ENCODE assay signal across 36 mouse cellular contexts in the genomic region with DNA sequence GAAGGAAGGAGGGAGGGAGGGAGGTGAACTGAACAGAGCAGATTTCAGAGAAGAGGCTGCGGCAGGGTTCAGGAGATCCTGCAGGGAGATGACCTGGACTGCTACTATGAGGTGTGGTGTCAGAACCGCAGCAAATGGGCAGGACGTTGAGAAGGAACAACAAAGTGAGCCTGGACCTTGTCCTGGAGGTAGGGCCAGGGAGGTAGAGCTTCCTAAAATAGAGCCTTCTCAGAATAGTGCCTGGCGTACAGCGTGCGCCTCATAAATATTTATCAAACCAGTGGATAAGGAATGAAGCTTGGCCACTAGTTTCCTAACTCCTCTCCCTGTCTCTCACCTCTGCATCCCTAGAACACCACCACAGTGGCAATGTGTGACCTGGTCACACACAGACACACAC. TPM values are rescaled to one million over a fixed set of nuclear protein-coding genes. Genes with fewer than 3 reads are reported as not detected.
DNase-seq lines count a peak whose midpoint lies in the region; ATAC-seq and TF ChIP-seq lines count a peak whose summit lies in the region.
"Had no signal": no experiment of that assay in that cellular context is flagged by ENCODE, and none has a peak within 500 bp of the region (broad histone marks: within the 10 kb centered on the region; RNA-seq: fewer than 3 reads in every experiment).

No protein-coding gene starts in this region.

- no peaks in the 10 kb centered on the region for H3K27me3 ChIP-seq in kidney, adult 2 months (replicated peaks; ENCODE audit: control insufficient read depth, insufficient read depth, low read length)
- H3K27me3 ChIP-seq in liver, postnatal 0 days (ENCODE audit: insufficient read depth, low read length): no peaks in the 10 kb centered on the region
- H3K27me3 ChIP-seq: hindbrain, embryonic 15.5 days; limb, embryonic 15.5 days; Patski had no signal

- peak; percentile 13; the same call in 1 of the 2 replicates for ATAC-seq in liver, postnatal 0 days
- ATAC-seq: forebrain, embryonic 14.5 days; inflammation-experienced regulatory T-cells, adult 6 months; midbrain, embryonic 16.5 days; Patski had no signal

- H3K4me2 ChIP-seq in liver, postnatal 0 days (ENCODE audit: low read depth, low read length): no peak overlapping the region
- H3K4me2 ChIP-seq: hindbrain, embryonic 15.5 days; limb, embryonic 15.5 days; midbrain, embryonic 11.5 days had no signal

- DNase-seq in heart, adult 11 months: peak; percentile 92
- DNase-seq in heart, postnatal 14 days: no peak
- peak; percentile 67 for DNase-seq in kidney, adult 2 months
- DNase-seq in kidney, postnatal 25 days: no peak
- no peak for DNase-seq in liver, postnatal 0 days
- DNase-seq in liver: no peak
- DNase-seq in frontal cortex, postnatal 36 days (ENCODE audit: low spot score in 2 of 2): no peak
- DNase-seq: adrenal gland, postnatal 14 days; cerebellum, adult 11 months; cerebellum, adult 9-10 months; cerebellum, postnatal 36 days; kidney, postnatal 4 days; layer of hippocampus, postnatal 36 days; lung, postnatal 36 days; right cerebral cortex, postnatal 25 days; spleen, adult 18-20 months; thymus, adult 2 months; thymus, postnatal 36 days had no signal

- TF ChIP-seq EP300 in liver, postnatal 0 days (IDR thresholded peaks at IDR 0.05; ENCODE audit: low read depth): no peak

- TF ChIP-seq POLR2A in kidney, adult 2 months (IDR thresholded peaks at IDR 0.05; ENCODE audit: low read depth, low read length): no peak

- no peaks in the 10 kb centered on the region for H3K36me3 ChIP-seq in kidney, adult 2 months (ENCODE audit: control insufficient read depth, insufficient read depth, low read length)
- no peaks in the 10 kb centered on the region for H3K36me3 ChIP-seq in liver, postnatal 0 days (replicated peaks; ENCODE audit: insufficient read depth, low read length)
- H3K36me3 ChIP-seq: heart, embryonic 10.5 days; hindbrain, embryonic 10.5 days; hindbrain, embryonic 15.5 days; limb, embryonic 10.5 days; limb, embryonic 15.5 days had no signal

- H3K4me1 ChIP-seq in kidney, adult 2 months (ENCODE audit: control insufficient read depth, insufficient read depth, low read length): no peaks in the 10 kb centered on the region
- H3K4me1 ChIP-seq in liver, postnatal 0 days (ENCODE audit: insufficient read depth): peaks cover 6% of the 10 kb centered on the region
- H3K4me1 ChIP-seq: hindbrain, embryonic 15.5 days had no signal

- H3K9me3 ChIP-seq in liver, postnatal 0 days (ENCODE audit: low read length): no peaks in the 10 kb centered on the region
- H3K9me3 ChIP-seq: heart, embryonic 10.5 days; hindbrain, embryonic 10.5 days; hindbrain, embryonic 15.5 days; limb, embryonic 10.5 days; limb, embryonic 15.5 days had no signal

- H3K27ac ChIP-seq in kidney, adult 2 months (ENCODE audit: insufficient read depth, low read depth, low read length): no peak overlapping the region
- H3K27ac ChIP-seq in liver, postnatal 0 days (ENCODE audit: low read depth): no peak overlapping the region
- H3K27ac ChIP-seq: heart, embryonic 10.5 days; hindbrain, embryonic 10.5 days; hindbrain, embryonic 15.5 days; limb, embryonic 10.5 days; limb, embryonic 15.5 days had no signal

- no peak overlapping the region for H3K9ac ChIP-seq in liver, postnatal 0 days (replicated peaks)
- H3K9ac ChIP-seq: hindbrain, embryonic 15.5 days; limb, embryonic 15.5 days had no signal

- intact Hi-C loops in heart, postnatal 14 days (cut with DNase I): loop anchor here (2.0 to 5.0 kb wide), 2 partner anchors 35 to 99 kb away; no protein-coding TSS in a partner anchor

- TF ChIP-seq CTCF in kidney, adult 2 months (conservative IDR thresholded peaks at IDR 0.05; ENCODE audit: insufficient read depth, insufficient read length, low read depth, low read length): no peak
- no peak for TF ChIP-seq CTCF in liver, postnatal 0 days (IDR thresholded peaks at IDR 0.05; ENCODE audit: low read depth)

- no peak overlapping the region for H3K4me3 ChIP-seq in kidney, adult 2 months (ENCODE audit: insufficient read depth, low read depth, low read length)
- no peak overlapping the region for H3K4me3 ChIP-seq in liver, postnatal 0 days (ENCODE audit: low read depth, low read length)
- H3K4me3 ChIP-seq: heart, embryonic 10.5 days; hindbrain, embryonic 10.5 days; hindbrain, embryonic 15.5 days; limb, embryonic 10.5 days; limb, embryonic 15.5 days had no signal

- 46% methylated on average over 6 of the region's 6 CpGs for WGBS in kidney, adult 2 months
- 63% methylated on average over 6 of the region's 6 CpGs for WGBS in liver, postnatal 0 days (ENCODE audit: insufficient replicate concordance)

RNA-seq across cellular contexts. Expression of a gene that starts 19.4 kb away (rescaled TPM):
- total RNA-seq in heart, postnatal 14 days (2021): not detected
- 0.72 TPM in 2 replicates for polyA plus RNA-seq in kidney, adult 2 months (2012; rRNA removed)
- polyA plus RNA-seq in liver, postnatal 0 days (2015; fragmentation: Nextera tagmentation; extraction: Ambion mirVana): not detected in 2 replicates
- total RNA-seq: adrenal gland, postnatal 14 days; gastrocnemius, adult 8-10 months; layer of hippocampus, adult 8-10 months; layer of hippocampus, postnatal 36 days; megakaryocyte, adult 5-6 weeks; neutrophil, adult 5-6 weeks had no signal
- polyA plus RNA-seq: embryonic facial prominence, embryonic 11.5 days; forebrain, embryonic 14.5 days; frontal cortex, adult 2 months; heart, embryonic 10.5 days; heart, postnatal 0 days; hindbrain, embryonic 10.5 days; hindbrain, embryonic 15.5 days; inflammation-experienced regulatory T-cells, adult 6 months; limb, embryonic 10.5 days; limb, embryonic 15.5 days; lung, embryonic 16.5 days; midbrain, embryonic 11.5 days; midbrain, embryonic 16.5 days; Patski had no signal

RNA-seq across cellular contexts. Expression of a gene that starts 38.0 kb away (rescaled TPM):
- total RNA-seq in heart, postnatal 14 days (2021): 10 to 100 TPM; 44.6 to 47.6 TPM
- polyA plus RNA-seq in kidney, adult 2 months (2012; rRNA removed): 172 and 198 TPM in 2 replicates
- polyA plus RNA-seq in liver, postnatal 0 days (2015; fragmentation: Nextera tagmentation; extraction: Ambion mirVana): 126 and 134 TPM in 2 replicates

Comparison
In these comparisons a context has a peak if more than half of its experiments do, and no peak if none do; other contexts are left out.
1. DNase-seq: peak in heart, adult 11 months (single experiment) and kidney, adult 2 months (single experiment); none in heart, postnatal 14 days (0 of 2), kidney, postnatal 25 days (0 of 2), liver, postnatal 0 days (single experiment), liver (single experiment) and frontal cortex, postnatal 36 days (0 of 2).